Mouse (Mus musculus) liver, postnatal 0 days (tissue): ENCODE measurements around the gene Nme4. TPM values are rescaled to one million over a fixed set of nuclear protein-coding genes. Genes with fewer than 3 reads are reported as not detected.
A peak's percentile ranks its signal among the peaks of the same experiment; 100 is the strongest.

Experiments
- ATAC-seq: fragments of 200-750 bp; cut with Nextera tagmentation; 2 replicates; pipeline ENCODE4 v1.8.0; 2017; ENCODE audit warnings: mild to moderate bottlenecking, moderate library complexity
- DNase-seq: peaks from one replicate; pipeline ENCODE4 v3.0.0-alpha.2; 2016
- H3K27ac ChIP-seq: fragments of 300-500 bp; sonication (generic); 2 replicates; pipeline ENCODE4 v1.5.1; 2014; ENCODE audit warnings: antibody characterized with exemption, moderate library complexity, mild to moderate bottlenecking, low read depth
- H3K27me3 ChIP-seq: fragments of 300-500 bp; sonication (generic); 2 replicates; pipeline ENCODE4 v1.6.1; 2014; ENCODE audit warnings: low read length, control low read depth, mixed read lengths; ENCODE audit not compliant: insufficient read depth
- H3K36me3 ChIP-seq: fragments of 300-500 bp; sonication (generic); replicated peaks from 2 replicates; pipeline ENCODE4 v1.6.1; 2014; ENCODE audit warnings: mild to moderate bottlenecking, control low read depth, low read length, moderate library complexity, mixed read lengths; ENCODE audit not compliant: insufficient read depth
- H3K4me1 ChIP-seq: fragments of 300-500 bp; sonication (generic); 2 replicates; pipeline ENCODE4 v1.6.1; 2014; ENCODE audit warnings: antibody characterized with exemption, mild to moderate bottlenecking, control low read depth; ENCODE audit not compliant: insufficient read depth
- H3K4me2 ChIP-seq: fragments of 300-500 bp; sonication (generic); 2 replicates; pipeline ENCODE4 v1.6.1; 2014; ENCODE audit warnings: low read depth, mild to moderate bottlenecking, low read length, moderate library complexity, mixed read lengths
- H3K4me3 ChIP-seq: fragments of 300-500 bp; sonication (generic); 2 replicates; pipeline ENCODE4 v1.5.1; 2014; ENCODE audit warnings: low read depth, low read length
- H3K9ac ChIP-seq: fragments of 300-500 bp; sonication (generic); replicated peaks from 2 replicates; pipeline ENCODE4 v1.6.1; 2014; ENCODE audit warnings: mild to moderate bottlenecking, moderate library complexity
- H3K9me3 ChIP-seq: fragments of 300-500 bp; sonication (generic); 2 replicates; pipeline ENCODE4 v1.6.1; 2016; ENCODE audit warnings: mild to moderate bottlenecking, control low read depth, low read length, mixed read lengths
- CTCF ChIP-seq: sonication (generic); IDR thresholded peaks from 2 replicates; pipeline ENCODE4 v1.5.1; 2016; ENCODE audit warnings: antibody characterized with exemption, low read depth
- EP300 ChIP-seq: IDR thresholded peaks from 2 replicates; pipeline ENCODE4 v1.6.1; 2016; ENCODE audit warnings: antibody characterized with exemption, low read depth, mild to moderate bottlenecking
- WGBS: fragments of 180-500 bp; shearing (Covaris S2); extraction: QIAGEN DNeasy Blood & Tissue Kit; methylation state at CpG from one replicate; pipeline ENCODE4 v1.1.7; 2014; ENCODE audit not compliant: insufficient replicate concordance; 5-methylcytosine and 5-hydroxymethylcytosine counted together
- polyA plus RNA-seq: library from polyadenylated mRNA; unstranded; fragments of >200 nt; fragmentation: Nextera tagmentation; extraction: Ambion mirVana; gene quantifications from 2 replicates; pipeline ENCODE4 v1.2.1, GENCODE M21; 2015

Gene Nme4
- polyA plus RNA-seq, 1 experiment from 2014 or later = 17.7 TPM

DNA sequence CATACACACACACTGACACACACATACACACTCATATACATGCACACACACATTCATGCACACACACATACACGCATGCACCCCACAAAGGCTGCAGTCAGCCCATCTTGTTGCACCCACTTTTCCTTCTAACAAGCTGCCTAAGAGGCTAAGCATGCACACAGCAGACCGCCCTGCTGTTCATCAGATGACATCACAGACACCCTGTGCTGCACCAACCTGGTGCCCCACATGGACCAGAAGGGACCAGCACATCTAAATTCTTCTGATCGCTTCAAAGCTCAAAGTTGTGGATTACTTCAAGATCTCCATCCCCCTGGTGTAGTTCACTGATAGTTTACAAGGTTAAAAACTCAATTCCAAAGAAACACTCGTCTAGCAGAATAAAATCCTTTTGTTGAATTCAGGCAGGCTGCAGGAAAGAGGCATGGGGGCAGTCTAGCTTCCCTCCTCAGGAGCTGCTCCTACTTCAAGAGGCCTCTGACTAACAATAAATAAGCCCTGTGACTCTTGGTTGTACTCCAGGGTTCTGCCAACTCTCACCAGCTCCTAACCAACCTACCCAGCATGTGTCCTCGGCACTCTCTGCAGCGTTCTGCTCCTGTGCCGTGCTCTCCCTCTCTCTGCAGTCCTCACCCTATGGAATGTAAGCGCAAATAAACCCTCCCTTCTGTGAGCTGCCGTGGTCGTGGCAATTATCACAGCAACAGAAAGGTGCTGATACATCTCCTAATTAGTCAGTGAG lies 49.0 kb downstream of the Nme4 start:
- Histone ChIP-seq H3K4me3 (no peak overlapping the region), H3K36me3 (no peaks in the 10 kb centered on the region), H3K9me3 (no peaks in the 10 kb centered on the region), H3K27ac (no peak overlapping the region), H3K4me2 (no peak overlapping the region), H3K9ac (no peak overlapping the region), H3K4me1 (peaks cover 3% of the 10 kb centered on the region; the same call in 1 of the 2 replicates), H3K27me3 (no peaks in the 10 kb centered on the region)
- WGBS = 58% methylated on average over 10 of the region's 10 CpGs
- TF ChIP-seq CTCF = no peak
- no peak for TF ChIP-seq EP300
- no peak for DNase-seq
- ATAC-seq = no peak

DNA sequence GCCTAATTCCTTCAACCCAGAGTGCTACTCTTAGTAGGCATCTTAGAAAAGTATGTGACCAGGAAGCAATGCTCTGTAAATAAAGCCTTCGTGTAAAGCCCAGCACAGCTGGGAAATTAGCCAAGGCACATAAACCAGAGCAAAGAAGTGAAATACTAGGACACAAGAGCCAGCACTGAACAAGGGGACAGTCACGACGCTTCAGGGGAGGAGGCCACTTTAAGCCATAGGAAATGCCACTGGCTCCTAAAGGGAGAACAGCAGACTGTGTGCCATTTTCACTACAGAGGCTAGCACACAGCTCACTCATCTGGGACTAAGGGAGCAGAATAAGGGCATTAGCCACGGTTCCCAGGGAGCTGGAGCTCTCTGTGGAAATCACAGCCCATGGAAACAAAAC lies 50.1 kb downstream of the Nme4 start:
- DNase-seq (no peak), ATAC-seq (peak; percentile 25; the same call in 1 of the 2 replicates)
- no peak overlapping the region for H3K4me2 ChIP-seq
- H3K4me3 ChIP-seq = no peak overlapping the region
- TF ChIP-seq EP300 = no peak
- no peak for TF ChIP-seq CTCF
- 46% methylated on average over 4 of the region's 4 CpGs for WGBS
- H3K4me1 ChIP-seq = peaks cover 3% of the 10 kb centered on the region; the same call in 1 of the 2 replicates
- no peaks in the 10 kb centered on the region for H3K36me3 ChIP-seq
- no peaks in the 10 kb centered on the region for H3K9me3 ChIP-seq
- no peak overlapping the region for H3K9ac ChIP-seq
- H3K27ac ChIP-seq = no peak overlapping the region
- H3K27me3 ChIP-seq = no peaks in the 10 kb centered on the region

- DNase-seq = peak; percentile 62
- H3K9ac ChIP-seq = no peak overlapping the region
- H3K9me3 ChIP-seq = no peaks in the 10 kb centered on the region
- H3K4me2 ChIP-seq = no peak overlapping the region
- H3K4me3 ChIP-seq = no peak overlapping the region
- TF ChIP-seq EP300 (no peak), CTCF (0 out of 2 replicates have a peak, but pooled peaks have one; percentile 21)
- peaks cover 3% of the 10 kb centered on the region; the same call in 1 of the 2 replicates for H3K4me1 ChIP-seq
- no peak overlapping the region for H3K27ac ChIP-seq
- 65% methylated on average over 5 of the region's 5 CpGs for WGBS
- ATAC-seq = peak; percentile 48; the same call in 1 of the 2 replicates
- H3K27me3 ChIP-seq = no peaks in the 10 kb centered on the region
- H3K36me3 ChIP-seq = no peaks in the 10 kb centered on the region
These were observed 52.2 kb downstream of the Nme4 start for GRCm38 (mm10) chr17:26043249-26043636.

GRCm38 (mm10) chr17:26042599-26043248 lies 52.7 kb downstream of the Nme4 start:
- peaks cover 3% of the 10 kb centered on the region; the same call in 1 of the 2 replicates for H3K4me1 ChIP-seq
- DNase-seq (no peak), ATAC-seq (no peak)
- no peaks in the 10 kb centered on the region for H3K36me3 ChIP-seq
- H3K4me3 ChIP-seq = no peak overlapping the region
- no peak overlapping the region for H3K9ac ChIP-seq
- WGBS = 84% methylated on average over 13 of the region's 13 CpGs
- no peaks in the 10 kb centered on the region for H3K9me3 ChIP-seq
- no peak overlapping the region for H3K4me2 ChIP-seq
- no peak for TF ChIP-seq CTCF
- no peak for TF ChIP-seq EP300
- no peak overlapping the region for H3K27ac ChIP-seq
- H3K27me3 ChIP-seq = no peaks in the 10 kb centered on the region

Other genes with a start within 250 kb of the Nme4 start
- gene Wdr90, start 234.1 kb downstream of the Nme4 start, polyA plus RNA-seq = 2.7 and 3.4 TPM in 2 replicates
- 127 and 143 TPM in 2 replicates for gene Mcrip2, start 226.8 kb downstream of the Nme4 start, polyA plus RNA-seq
- gene Mettl26, start 220.5 kb downstream of the Nme4 start, polyA plus RNA-seq = 64.8 and 72.5 TPM in 2 replicates
- 0.33 and 0.54 TPM in 2 replicates for gene Wfikkn1, start 214.7 kb downstream of the Nme4 start, polyA plus RNA-seq
- gene Rab40c, start 175.9 kb downstream of the Nme4 start, polyA plus RNA-seq = 6.5 and 7.3 TPM in 2 replicates
- 56.0 and 58.7 TPM in 2 replicates for gene Pigq, start 150.7 kb downstream of the Nme4 start, polyA plus RNA-seq
- gene Nhlrc4, start 150.6 kb downstream of the Nme4 start, polyA plus RNA-seq = 2.0 and 3.8 TPM in 2 replicates
- gene A930017K11Rik, start 143.0 kb downstream of the Nme4 start, polyA plus RNA-seq = not detected in 2 replicates
- 6.6 and 8.3 TPM in 2 replicates for gene Capn15, start 109.8 kb downstream of the Nme4 start, polyA plus RNA-seq
- 1.7 TPM in 2 replicates for gene Rab11fip3, start 26.0 kb downstream of the Nme4 start, polyA plus RNA-seq
- 142 and 151 TPM in 2 replicates for gene Decr2, start 5.3 kb downstream of the Nme4 start, polyA plus RNA-seq
- gene Tmem8, start 17.7 kb upstream of the Nme4 start, polyA plus RNA-seq = 2.5 and 2.6 TPM in 2 replicates
- 81.9 and 85.9 TPM in 2 replicates for gene Mrpl28, start 27.9 kb upstream of the Nme4 start, polyA plus RNA-seq
- gene Axin1, start 43.1 kb upstream of the Nme4 start, polyA plus RNA-seq = 4.7 TPM in 2 replicates
- 18.8 and 20.5 TPM in 2 replicates for gene Pdia2, start 103.5 kb upstream of the Nme4 start, polyA plus RNA-seq
- 0.21 TPM in 1 of 2 replicates, not detected in the other for gene Rgs11, start 107.3 kb upstream of the Nme4 start, polyA plus RNA-seq
- 3.1 and 4.9 TPM in 2 replicates for gene Arhgdig, start 112.2 kb upstream of the Nme4 start, polyA plus RNA-seq
- gene Fam234a, start 148.6 kb upstream of the Nme4 start, polyA plus RNA-seq = 23.4 and 25.2 TPM in 2 replicates
- gene Luc7l, start 157.3 kb upstream of the Nme4 start, polyA plus RNA-seq = 21.7 and 21.8 TPM in 2 replicates